Mouse (Mus musculus) gastrocnemius, adult 8-10 months (tissue): ENCODE measurements at regions not wholly inside any gene's neighbourhood (a gene's known extent, or its start where the extent isn't known, plus 50 kb on each side); places are given as distances from the start of the nearest gene placed in this dataset.

Experiments
- DNase-seq, 2 experiments: peaks; one replicate each; pipeline ENCODE4 v3.0.0; 2022; ENCODE audit warnings: low spot score in 2 of 2

DNA sequence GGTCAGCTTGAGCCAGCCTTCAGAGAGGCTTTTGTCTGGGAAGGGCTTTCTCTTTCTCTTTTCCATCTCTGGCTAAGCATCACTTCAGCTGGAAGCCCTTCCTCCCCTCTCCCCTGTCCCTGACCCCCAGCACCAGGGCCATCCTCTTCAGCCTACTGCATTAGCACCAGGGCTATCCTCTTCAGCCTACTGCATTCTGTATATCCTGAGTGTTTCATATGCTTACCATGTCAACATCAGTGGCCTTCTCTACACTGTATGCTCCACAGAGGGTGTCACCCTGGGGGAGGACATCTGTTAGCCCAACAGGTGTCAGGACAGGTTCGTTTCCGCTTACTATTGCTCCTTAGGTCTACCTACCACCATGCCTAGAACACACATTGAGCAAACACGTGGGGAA is 282.5 kb downstream of the Rps24 start:
- no peak for DNase-seq

GRCm38 (mm10) chr14:24770015-24770977 is 283.4 kb downstream of the Rps24 start:
- DNase-seq = no peak

- DNase-seq = no peak
Measured at GRCm38 (mm10) chr14:24771663-24772062, 284.7 kb downstream of the Rps24 start.

GRCm38 (mm10) chr14:24772129-24772528 is 285.2 kb downstream of the Rps24 start:
- no peak for DNase-seq

GRCm38 (mm10) chr14:24778748-24779630 is 292.1 kb downstream of the Rps24 start:
- DNase-seq = peak; percentile 81 to 88

GRCm38 (mm10) chr14:24781674-24782073 is 294.7 kb downstream of the Rps24 start:
- no peak for DNase-seq

DNA sequence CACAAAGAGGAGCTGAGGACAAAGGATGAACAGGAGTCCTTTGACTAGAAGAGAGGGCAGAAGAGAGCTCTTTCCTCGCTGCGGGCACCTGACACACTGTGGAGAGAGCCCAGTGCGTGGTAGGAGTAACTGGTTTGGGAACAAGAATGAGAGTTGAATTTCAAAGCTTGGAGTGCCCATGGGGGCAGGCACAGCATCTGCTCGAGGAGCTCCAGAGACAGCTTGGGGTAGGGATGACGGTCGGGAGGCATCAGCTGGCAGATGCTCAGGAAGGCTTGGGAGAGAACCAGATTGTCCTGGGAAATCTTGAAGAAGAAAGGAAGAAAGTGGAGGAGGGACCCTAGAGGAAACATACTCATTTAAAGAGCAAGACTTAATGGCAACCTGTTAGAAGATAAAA is 297.0 kb downstream of the Rps24 start:
- DNase-seq = no peak

- DNase-seq = no peak
Measured at GRCm38 (mm10) chr14:24785452-24785851, 298.5 kb downstream of the Rps24 start.

- DNase-seq = peak; percentile 72 to 75
Measured at GRCm38 (mm10) chr14:24793375-24794285, 306.7 kb downstream of the Rps24 start.

DNA sequence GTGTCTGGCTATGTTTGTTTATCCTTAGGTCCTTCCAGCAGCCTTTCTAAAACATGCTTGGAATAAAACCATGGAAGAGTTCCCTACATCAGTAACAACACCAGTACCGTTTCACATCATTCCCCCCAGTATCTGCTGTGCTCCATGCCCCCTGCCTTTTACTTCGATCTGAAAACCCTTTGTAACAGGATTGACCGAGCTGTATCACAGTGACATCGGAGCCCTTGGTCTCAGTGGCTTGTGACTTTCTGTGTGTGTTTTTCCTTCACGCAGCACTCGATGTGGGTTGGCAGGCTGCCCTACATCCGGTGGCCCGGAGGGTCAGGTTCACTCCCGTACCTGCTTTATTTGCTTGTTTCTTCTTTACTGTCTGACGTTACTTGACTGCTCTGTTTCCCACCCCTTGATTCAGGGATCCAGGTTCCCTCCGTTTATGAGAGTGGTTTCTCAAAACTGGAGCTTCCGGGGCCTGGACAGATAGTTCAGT is 307.5 kb downstream of the Rps24 start:
- no peak for DNase-seq

DNA sequence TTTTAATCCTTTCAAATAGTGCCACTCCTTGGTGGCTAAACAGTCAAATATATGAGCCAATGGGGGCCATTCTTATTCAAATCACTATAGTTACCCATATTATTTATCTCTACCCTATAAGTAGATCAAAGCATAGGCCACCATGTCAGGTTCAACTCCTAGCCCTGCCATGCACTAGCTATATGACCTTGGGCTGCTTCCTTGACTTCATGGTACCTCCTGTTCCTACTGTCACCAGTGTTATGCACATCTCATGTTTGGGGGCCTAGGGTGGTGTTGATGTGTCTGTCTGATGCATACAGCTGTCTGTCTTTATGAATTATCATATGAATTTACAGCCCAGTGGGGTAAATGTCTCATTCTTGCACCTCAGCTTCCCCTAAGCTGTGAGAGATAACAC is 310.6 kb downstream of the Rps24 start:
- no peak for DNase-seq

GRCm38 (mm10) chr14:24798066-24798465 is 311.1 kb downstream of the Rps24 start:
- no peak for DNase-seq

DNA sequence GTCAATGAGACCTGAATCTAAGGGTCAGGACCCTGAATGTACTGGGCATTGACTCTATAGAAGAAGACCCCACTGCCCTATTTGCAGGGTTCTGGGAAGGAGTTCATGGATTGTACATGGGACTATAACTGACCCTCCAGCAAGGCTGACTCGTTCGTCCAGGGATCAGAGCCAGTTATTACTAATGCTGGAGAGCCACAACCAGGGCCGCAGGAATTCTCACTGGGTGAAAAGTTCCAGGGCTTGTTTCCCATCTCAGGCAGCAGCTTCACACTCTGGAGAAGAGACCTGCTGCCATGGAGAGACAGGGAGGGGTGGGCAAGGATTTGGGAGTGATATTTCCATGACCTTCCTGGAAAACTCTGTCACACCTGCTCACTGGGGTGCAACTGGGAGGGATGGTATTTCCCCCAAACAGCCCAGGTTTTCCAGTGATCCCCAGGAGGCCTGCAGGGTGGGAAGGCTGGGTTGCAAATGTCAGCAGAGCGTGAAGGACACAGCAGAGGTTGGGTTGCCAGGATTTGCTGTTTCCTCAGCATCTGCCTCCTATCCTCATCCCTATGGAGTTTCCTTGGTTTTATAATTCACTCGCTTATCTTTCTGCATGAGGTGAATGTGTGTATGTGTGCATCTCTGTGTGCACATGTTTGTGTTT is 316.2 kb downstream of the Rps24 start:
- no peak for DNase-seq

- no peak for DNase-seq
Measured at GRCm38 (mm10) chr14:24807061-24807460, 320.1 kb downstream of the Rps24 start.

DNA sequence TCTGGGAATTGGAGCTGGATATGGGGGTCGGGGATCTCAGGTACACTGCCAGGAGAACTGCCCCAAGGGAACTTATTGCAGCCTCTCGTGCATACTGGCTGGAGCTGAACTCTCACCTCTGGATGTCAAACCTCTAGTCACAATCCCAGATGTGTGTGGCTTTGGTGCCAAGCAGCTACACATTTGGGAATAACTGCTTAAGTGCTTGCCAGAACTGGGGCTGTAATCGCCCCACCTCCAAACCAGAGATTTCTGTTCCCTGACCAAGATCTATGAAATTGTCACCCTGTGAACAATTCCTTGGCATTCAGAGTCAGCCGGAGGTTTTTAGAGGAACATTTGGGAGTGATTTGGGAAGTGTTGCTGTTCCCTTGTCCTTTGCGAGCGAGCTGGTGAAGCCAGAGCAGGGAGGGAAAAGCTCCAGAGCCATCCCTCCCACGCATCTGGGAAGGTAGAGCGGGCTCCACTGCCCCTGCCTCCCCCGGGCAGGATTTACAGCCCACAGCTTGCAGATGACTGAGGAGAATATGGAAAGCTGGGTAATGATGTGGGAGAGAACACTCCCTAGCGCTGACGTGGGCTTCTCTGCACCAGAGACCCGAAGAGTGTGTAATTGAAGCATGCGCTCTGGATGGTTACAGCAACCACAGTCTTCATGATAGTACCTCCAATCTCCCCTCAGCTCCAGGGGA is 336.1 kb downstream of the Rps24 start:
- DNase-seq = peak; percentile 42 to 46

DNA sequence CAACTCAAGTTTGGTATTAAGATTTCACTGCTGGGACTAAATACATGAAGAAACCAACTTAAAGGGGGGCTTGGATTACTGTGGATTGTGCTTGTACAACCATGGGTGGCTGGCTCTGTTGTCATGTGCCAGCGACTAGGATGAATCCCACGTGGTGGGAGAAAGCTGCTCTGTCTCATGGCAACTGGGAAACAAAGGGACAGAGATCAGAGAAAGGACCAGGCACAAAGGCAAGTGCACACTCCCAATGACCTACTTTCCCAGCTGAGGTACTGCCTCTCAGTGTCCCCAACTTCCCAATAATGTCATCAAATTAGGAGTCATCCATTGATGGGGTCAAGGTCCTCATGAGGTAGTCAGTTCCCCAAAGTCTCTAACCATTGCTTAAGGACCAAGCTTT is 337.4 kb downstream of the Rps24 start:
- DNase-seq = no peak

- DNase-seq = no peak
Measured at GRCm38 (mm10) chr14:24825722-24826386, 338.9 kb downstream of the Rps24 start.

DNA sequence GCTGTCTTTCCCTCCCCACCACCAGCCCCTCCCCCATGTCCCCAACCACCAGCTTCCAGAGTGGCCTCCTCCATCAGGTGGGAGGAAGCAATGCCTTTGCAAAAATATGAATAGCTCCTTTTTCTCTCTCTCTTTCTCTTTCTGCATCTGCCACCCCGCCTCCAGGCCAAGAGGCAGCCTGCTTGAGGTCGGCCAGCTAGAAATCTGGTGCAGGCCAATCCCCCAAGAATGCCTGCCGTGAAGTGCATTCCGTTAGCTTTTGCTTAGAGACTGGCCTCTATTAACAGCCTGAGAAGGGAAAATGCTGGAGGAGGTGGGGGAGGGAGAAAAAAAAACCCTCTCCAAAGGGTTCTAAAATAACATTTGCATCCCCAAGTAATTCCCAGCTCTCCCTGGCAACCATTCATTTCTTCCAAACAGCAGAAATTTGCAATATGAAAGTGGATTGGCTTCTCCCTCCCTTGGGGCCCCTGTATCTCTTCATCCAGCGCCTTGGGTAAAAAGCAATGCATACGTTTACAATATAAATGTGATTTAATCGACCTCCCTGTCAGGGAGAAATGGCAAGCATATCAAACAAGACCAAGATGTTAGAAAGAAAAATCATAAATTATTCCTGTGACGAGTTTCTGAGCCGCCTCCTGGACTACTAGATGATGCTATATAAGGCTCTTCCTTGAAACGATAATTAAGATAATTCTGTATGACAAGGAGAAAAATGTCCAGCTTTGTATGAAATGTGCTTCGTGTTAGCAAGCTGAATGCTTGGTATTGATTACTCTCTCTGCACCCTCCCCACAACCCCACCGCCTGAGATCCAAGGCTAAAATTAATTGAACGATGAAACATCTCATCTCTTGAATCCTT is 339.8 kb downstream of the Rps24 start:
- no peak for DNase-seq
